Mouse (Mus musculus) kidney, embryonic 14.5 days (tissue): Measurements from ENCODE around the gene Syn3. TPM values are rescaled to one million over a fixed set of nuclear protein-coding genes. Genes with fewer than 3 reads are reported as not detected.
"Not testable (repeated sequence)": the region's sequence is repeated elsewhere in the genome, so short reads cannot be mapped to it uniquely, and the experiment has no call there.

Experiments
- ATAC-seq: fragments of 200-750 bp; cut with Nextera tagmentation; 2 replicates; pipeline ENCODE4 v1.8.0; 2017; ENCODE audit warnings: moderate number of reproducible peaks, mild to moderate bottlenecking, moderate TSS enrichment, moderate library complexity; ENCODE audit not compliant: low FRiP score, low TSS enrichment
- H3K27ac ChIP-seq: fragments of 300-500 bp; sonication (generic); 2 replicates; pipeline ENCODE4 v1.5.1; 2014; ENCODE audit warnings: low read depth, mild to moderate bottlenecking, low read length, moderate library complexity, mixed read lengths
- H3K27me3 ChIP-seq: fragments of 300-500 bp; sonication (generic); 2 replicates; pipeline ENCODE4 v1.6.1; 2014; ENCODE audit warnings: mild to moderate bottlenecking, low read length; ENCODE audit not compliant: control insufficient read depth, insufficient read depth
- H3K36me3 ChIP-seq: fragments of 300-500 bp; sonication (generic); 2 replicates; pipeline ENCODE4 v1.6.1; 2014; ENCODE audit warnings: low read length, mixed read lengths; ENCODE audit not compliant: control insufficient read depth, insufficient read depth
- H3K4me1 ChIP-seq: fragments of 300-500 bp; sonication (generic); 2 replicates; pipeline ENCODE4 v1.6.1; 2014; ENCODE audit warnings: low read length, mixed read lengths; ENCODE audit not compliant: control insufficient read depth, insufficient read depth
- H3K4me2 ChIP-seq: fragments of 300-500 bp; sonication (generic); replicated peaks from 2 replicates; pipeline ENCODE4 v1.6.1; 2014; ENCODE audit warnings: low read depth, mild to moderate bottlenecking, low read length
- H3K4me3 ChIP-seq: fragments of 300-500 bp; sonication (generic); 2 replicates; pipeline ENCODE4 v1.5.1; 2014; ENCODE audit warnings: mild to moderate bottlenecking, low read length
- H3K9ac ChIP-seq: fragments of 300-500 bp; sonication (generic); 2 replicates; pipeline ENCODE4 v1.6.1; 2014; ENCODE audit warnings: low read depth, mild to moderate bottlenecking, low read length, moderate library complexity
- H3K9me3 ChIP-seq: fragments of 300-500 bp; sonication (generic); 2 replicates; pipeline ENCODE4 v1.6.1; 2016; ENCODE audit warnings: low read length; ENCODE audit not compliant: control insufficient read depth
- WGBS: fragments of 180-500 bp; shearing (Covaris S2); extraction: QIAGEN DNeasy Blood & Tissue Kit; methylation state at CpG from one replicate; pipeline ENCODE4 v1.1.7; 2014; 5-methylcytosine and 5-hydroxymethylcytosine counted together
- polyA plus RNA-seq: library from polyadenylated mRNA; unstranded; fragments of >200 nt; fragmentation: Nextera tagmentation; extraction: Ambion mirVana; gene quantifications from 2 replicates; pipeline ENCODE4 v1.2.1, GENCODE M21; 2014

Gene Syn3
- polyA plus RNA-seq, 1 experiment from 2014 or later, result 8.4 TPM

DNA sequence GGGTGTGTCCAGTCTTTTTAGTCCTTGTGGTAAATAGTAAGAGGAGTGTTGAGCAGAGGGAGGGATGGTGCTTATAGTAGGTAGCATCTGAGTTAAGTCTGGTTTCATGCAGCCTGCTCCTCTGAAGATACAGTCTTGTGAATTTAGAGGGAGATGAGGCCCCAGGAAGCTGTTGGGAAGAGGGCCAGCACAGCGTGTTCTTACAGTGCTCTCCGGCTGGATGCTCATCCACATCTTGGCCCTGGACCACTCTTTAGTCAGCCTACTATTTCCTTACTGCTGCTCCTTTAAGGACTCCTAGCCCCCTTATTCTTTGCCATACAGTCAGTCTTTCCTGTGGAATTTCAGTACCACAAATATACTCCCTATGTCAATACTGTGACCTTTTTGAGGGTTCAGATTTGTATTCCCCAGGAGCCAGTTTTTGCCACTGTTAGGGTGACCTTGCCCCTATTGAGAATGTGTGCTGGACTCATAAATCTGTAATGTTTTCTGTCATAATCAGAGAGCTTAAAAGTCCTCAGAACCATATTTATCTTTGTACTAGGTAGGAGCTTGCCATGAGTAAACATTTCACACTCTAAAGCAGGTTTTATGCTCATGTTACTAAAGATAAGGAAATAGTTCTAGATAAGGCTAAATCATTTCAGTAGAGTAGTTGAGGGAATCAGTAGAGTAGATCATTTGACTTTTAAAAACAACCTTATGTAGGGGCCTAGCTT is 464.5 kb downstream of the Syn3 start:
- H3K4me3 ChIP-seq, result no peak overlapping the region
- ATAC-seq, result no peak
- no peak overlapping the region for H3K4me2 ChIP-seq
- H3K9me3 ChIP-seq, result no peaks in the 10 kb centered on the region
- peaks cover 28% of the 10 kb centered on the region for H3K36me3 ChIP-seq
- no peak overlapping the region for H3K27ac ChIP-seq
- no peaks in the 10 kb centered on the region for H3K4me1 ChIP-seq
- 85% methylated on average over 2 of the region's 2 CpGs for WGBS
- no peaks in the 10 kb centered on the region for H3K27me3 ChIP-seq
- no peak overlapping the region for H3K9ac ChIP-seq

- no peak for ATAC-seq
Observed at GRCm38 (mm10) chr10:86032517-86032916, 466.2 kb downstream of the Syn3 start.

GRCm38 (mm10) chr10:86030743-86031142 is 468.0 kb downstream of the Syn3 start:
- H3K4me3 ChIP-seq, result no peak overlapping the region
- no peak overlapping the region for H3K4me2 ChIP-seq
- no peaks in the 10 kb centered on the region for H3K4me1 ChIP-seq
- H3K27ac ChIP-seq, result no peak overlapping the region
- WGBS, result 91% methylated on average over 7 of the region's 7 CpGs
- peaks cover 28% of the 10 kb centered on the region for H3K36me3 ChIP-seq
- H3K9ac ChIP-seq, result no peak overlapping the region
- ATAC-seq, result no peak
- H3K9me3 ChIP-seq, result no peaks in the 10 kb centered on the region
- H3K27me3 ChIP-seq, result no peaks in the 10 kb centered on the region

More at GRCm38 (mm10) chr10:86032517-86032916, 466.2 kb downstream of the Syn3 start:
- 90% methylated on average over 3 of the region's 3 CpGs for WGBS
- no peak overlapping the region for H3K27ac ChIP-seq
- peaks cover 29% of the 10 kb centered on the region for H3K36me3 ChIP-seq
- no peaks in the 10 kb centered on the region for H3K27me3 ChIP-seq
- H3K4me3 ChIP-seq, result no peak overlapping the region
- no peak overlapping the region for H3K4me2 ChIP-seq
- no peaks in the 10 kb centered on the region for H3K9me3 ChIP-seq
- H3K9ac ChIP-seq, result no peak overlapping the region
- no peaks in the 10 kb centered on the region for H3K4me1 ChIP-seq

- not testable (repeated sequence) for H3K27ac ChIP-seq, H3K4me3 ChIP-seq, ATAC-seq, H3K9ac ChIP-seq, H3K4me2 ChIP-seq, H3K9me3 ChIP-seq, H3K27me3 ChIP-seq, H3K4me1 ChIP-seq
- 94% methylated on average over 1 of the region's 1 CpGs for WGBS
- peaks cover 20% of the 10 kb centered on the region for H3K36me3 ChIP-seq
Observed at GRCm38 (mm10) chr10:86026807-86027206, 471.9 kb downstream of the Syn3 start.

DNA sequence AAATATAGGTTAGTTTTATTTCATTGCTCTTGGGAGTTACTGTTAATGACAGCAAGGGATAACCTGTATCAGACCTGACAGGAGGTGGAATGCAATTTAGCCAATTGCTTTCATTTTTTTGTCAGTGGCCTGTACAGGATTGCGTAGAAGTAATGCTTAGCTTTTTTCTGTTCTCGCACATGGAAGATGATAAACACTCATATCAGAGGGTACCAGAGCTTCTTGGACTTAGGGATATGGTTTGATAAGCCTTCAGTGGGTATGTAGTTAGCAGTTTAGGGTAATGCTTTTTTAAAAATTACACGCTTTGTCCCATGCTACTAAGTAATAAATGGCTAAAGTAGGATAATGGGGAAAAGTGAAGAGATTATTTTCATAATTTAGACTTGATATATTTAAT is 472.3 kb downstream of the Syn3 start:
- ATAC-seq, result no peak

DNA sequence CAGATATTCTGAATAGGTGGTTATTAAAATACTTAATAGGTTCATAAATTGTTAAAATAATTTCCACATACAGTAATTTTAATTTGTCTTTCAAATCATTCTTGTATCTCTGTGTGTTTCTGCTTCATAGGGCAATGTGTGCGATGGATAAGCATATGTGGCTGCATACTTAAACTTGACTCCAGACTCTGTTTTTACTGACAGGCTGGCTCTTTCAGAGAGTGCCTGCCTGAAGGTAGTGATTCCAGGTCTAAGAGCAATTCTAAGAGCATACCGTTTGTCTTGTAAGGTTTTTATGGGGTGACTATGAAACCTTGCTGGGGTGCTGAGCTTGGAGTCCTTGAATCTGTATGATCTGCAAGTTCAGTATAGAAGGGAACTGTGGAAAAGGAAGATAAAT is 472.8 kb downstream of the Syn3 start:
- no peak overlapping the region for H3K27ac ChIP-seq
- WGBS, result 86% methylated on average over 2 of the region's 2 CpGs
- no peak overlapping the region for H3K4me3 ChIP-seq
- H3K27me3 ChIP-seq, result no peaks in the 10 kb centered on the region
- H3K4me2 ChIP-seq, result no peak overlapping the region
- H3K4me1 ChIP-seq, result peaks cover 4% of the 10 kb centered on the region; the same call in 1 of the 2 replicates
- H3K36me3 ChIP-seq, result peaks cover 17% of the 10 kb centered on the region
- H3K9me3 ChIP-seq, result no peaks in the 10 kb centered on the region
- no peak overlapping the region for H3K9ac ChIP-seq
- ATAC-seq, result no peak

More for the DNA sequence above, 472.3 kb downstream of the Syn3 start:
- H3K4me2 ChIP-seq, result no peak overlapping the region
- H3K4me3 ChIP-seq, result no peak overlapping the region
- peaks cover 4% of the 10 kb centered on the region; the same call in 1 of the 2 replicates for H3K4me1 ChIP-seq
- WGBS, result 96% methylated on average over 3 of the region's 3 CpGs
- H3K36me3 ChIP-seq, result peaks cover 20% of the 10 kb centered on the region
- H3K27me3 ChIP-seq, result no peaks in the 10 kb centered on the region
- no peak overlapping the region for H3K9ac ChIP-seq
- H3K27ac ChIP-seq, result no peak overlapping the region
- no peaks in the 10 kb centered on the region for H3K9me3 ChIP-seq

DNA sequence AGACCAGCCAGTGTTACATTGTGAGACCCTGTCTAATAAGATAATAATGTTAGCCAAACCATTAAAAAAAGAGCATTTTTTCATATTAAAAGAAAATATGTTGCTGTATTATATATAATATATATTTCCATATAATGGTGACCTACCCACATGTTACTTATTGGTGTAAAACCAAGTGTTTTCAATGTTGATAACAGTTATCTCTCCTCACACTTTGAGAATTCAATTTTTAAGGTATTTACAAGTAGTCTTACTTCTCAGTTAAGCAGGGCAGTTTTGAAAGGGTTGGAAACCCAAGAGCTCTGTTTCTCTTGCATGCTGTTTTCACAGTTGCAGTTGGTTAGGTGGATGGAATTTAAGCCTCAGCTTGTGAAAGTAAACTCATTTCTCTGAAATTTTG is 475.5 kb downstream of the Syn3 start:
- Histone ChIP-seq H3K9me3 (no peaks in the 10 kb centered on the region), H3K9ac (no peak overlapping the region), H3K4me3 (peak overlapping the region; percentile 93; the same call in 1 of the 2 replicates), H3K4me2 (peak overlapping the region; percentile 60), H3K27ac (no peak overlapping the region), H3K4me1 (peaks cover 4% of the 10 kb centered on the region; the same call in 1 of the 2 replicates), H3K36me3 (no peaks in the 10 kb centered on the region; the same call in 1 of the 2 replicates), H3K27me3 (0 out of 2 replicates have a peak, but pooled peaks cover 3% of the 10 kb centered on the region)
- ATAC-seq, result no peak

GRCm38 (mm10) chr10:86022474-86022816 is 476.3 kb downstream of the Syn3 start:
- H3K4me2 ChIP-seq, result peak overlapping the region; percentile 60
- peak overlapping the region; percentile 93 for H3K4me3 ChIP-seq
- peak overlapping the region; percentile 82 for H3K9ac ChIP-seq
- H3K27ac ChIP-seq, result peak overlapping the region; percentile 88
- no peaks in the 10 kb centered on the region; the same call in 1 of the 2 replicates for H3K36me3 ChIP-seq
- peaks cover 4% of the 10 kb centered on the region; the same call in 1 of the 2 replicates for H3K4me1 ChIP-seq
- H3K9me3 ChIP-seq, result no peaks in the 10 kb centered on the region
- ATAC-seq, result no peak
- H3K27me3 ChIP-seq, result 0 out of 2 replicates have a peak, but pooled peaks cover 3% of the 10 kb centered on the region
- 3% methylated on average over 6 of the region's 6 CpGs for WGBS

- ATAC-seq, result peak; percentile 96
- H3K4me1 ChIP-seq, result peaks cover 4% of the 10 kb centered on the region; the same call in 1 of the 2 replicates
- no peaks in the 10 kb centered on the region for H3K9me3 ChIP-seq
- peak within 1 kb of the TSS; percentile 82 for H3K9ac ChIP-seq
- H3K27me3 ChIP-seq, result 0 out of 2 replicates have a peak, but pooled peaks cover 3% of the 10 kb centered on the region
- peak within 1 kb of the TSS; percentile 88 for H3K27ac ChIP-seq
- peak within 1 kb of the TSS; percentile 60 for H3K4me2 ChIP-seq
- H3K36me3 ChIP-seq, result no peaks in the 10 kb centered on the region; the same call in 1 of the 2 replicates
- peak within 1 kb of the TSS; percentile 93 for H3K4me3 ChIP-seq
- under 1% methylated on average over 82 of the region's 82 CpGs for WGBS
Observed at GRCm38 (mm10) chr10:86021749-86022473, 476.8 kb downstream of the Syn3 start, which contains the start of gene Fbxo7. TSS of gene Fbxo7 (plus strand) at chr10:86021972.
